Mouse (Mus musculus) cerebellum, postnatal 25 days (tissue): ENCODE results near the gene Atxn7l3b.
"Not testable (repeated sequence)": the region's sequence is repeated elsewhere in the genome, so short reads cannot be mapped to it uniquely, and the experiment has no call there.

ENCODE experiments used
- DNase-seq, 2 experiments: peaks; one replicate each; pipeline ENCODE4 v3.0.0; 2021; ENCODE audit warnings: mixed read lengths in 2 of 2

The Atxn7l3b gene

DNA sequence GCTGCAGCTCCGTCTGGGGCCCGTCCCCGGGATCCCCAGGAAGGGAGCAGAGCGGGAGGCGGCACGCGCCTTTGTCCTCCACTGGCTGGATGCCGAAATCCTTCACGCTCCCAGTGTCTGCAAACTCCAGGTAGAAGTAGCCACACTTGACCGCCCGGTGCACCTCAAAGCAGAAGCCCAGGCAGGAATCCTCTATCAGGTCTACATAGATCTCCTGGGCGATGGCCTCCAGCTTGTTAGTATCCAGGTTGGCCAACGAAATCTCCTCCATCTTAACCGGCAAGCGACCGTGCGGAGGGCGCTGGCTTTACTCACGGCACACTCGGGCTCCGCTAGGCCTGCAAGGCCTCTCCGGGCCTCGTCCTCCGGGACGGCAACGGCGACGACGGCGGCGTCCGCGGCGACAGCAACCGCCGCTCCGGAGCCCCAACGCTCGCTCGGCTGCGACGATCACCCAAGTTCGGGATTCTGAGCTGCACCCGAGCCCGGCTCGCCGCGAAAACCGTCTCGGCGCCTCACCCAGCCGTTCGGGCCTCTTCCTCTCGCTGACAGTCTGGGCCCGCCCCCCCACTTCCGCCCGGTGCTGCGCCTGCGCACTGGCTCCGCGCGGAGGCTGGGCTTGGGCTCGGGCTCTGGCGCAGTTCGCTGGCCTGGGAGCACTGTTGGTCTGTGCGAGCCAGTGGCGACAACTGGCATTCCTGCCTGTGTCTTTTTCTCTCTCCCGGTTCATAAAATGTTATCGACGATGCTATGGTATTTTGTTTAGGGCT lies at the start of gene Atxn7l3b:
Atxn7l3b (minus strand) TSS at position 550 of the 770 bp plus-strand sequence.
- DNase-seq = peak; percentile 98 to 99

GRCm38 (mm10) chr10:112977586-112977985 lies 48.8 kb upstream of the Atxn7l3b start:
- no peak for DNase-seq

GRCm38 (mm10) chr10:112973286-112974026 lies 44.7 kb upstream of the Atxn7l3b start:
- DNase-seq = no peak

GRCm38 (mm10) chr10:112970002-112970589 lies 41.3 kb upstream of the Atxn7l3b start:
- DNase-seq = no peak

GRCm38 (mm10) chr10:112967578-112967977 lies 38.8 kb upstream of the Atxn7l3b start:
- no peak for DNase-seq

GRCm38 (mm10) chr10:112962216-112962615 lies 33.4 kb upstream of the Atxn7l3b start:
- DNase-seq = not testable (repeated sequence)

GRCm38 (mm10) chr10:112954140-112954539 lies 25.3 kb upstream of the Atxn7l3b start:
- no peak for DNase-seq

GRCm38 (mm10) chr10:112948453-112948852 lies 19.7 kb upstream of the Atxn7l3b start:
- no peak for DNase-seq

GRCm38 (mm10) chr10:112929222-112929615 lies 418 bp upstream of the Atxn7l3b start:
- DNase-seq = no peak

DNA sequence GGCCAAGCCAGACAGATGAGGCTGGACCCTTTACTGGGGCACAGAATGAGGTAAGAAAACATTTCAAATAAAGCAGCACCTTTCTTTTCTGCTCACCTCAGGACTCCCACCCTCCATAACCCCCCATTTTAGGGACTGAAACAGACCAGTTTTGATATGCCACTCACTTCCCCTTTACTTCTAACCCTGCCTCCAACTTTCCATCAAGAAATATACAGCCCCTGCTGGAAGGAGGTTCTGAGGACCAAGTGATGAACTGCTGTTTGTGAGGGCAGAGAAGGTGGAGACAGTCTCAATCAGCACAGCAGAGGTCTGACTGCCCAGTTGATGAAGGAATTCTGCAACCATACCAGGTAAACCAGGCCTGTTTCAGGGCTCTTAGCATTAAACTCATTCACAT lies 1.8 kb downstream of the Atxn7l3b start:
- DNase-seq = no peak

DNA sequence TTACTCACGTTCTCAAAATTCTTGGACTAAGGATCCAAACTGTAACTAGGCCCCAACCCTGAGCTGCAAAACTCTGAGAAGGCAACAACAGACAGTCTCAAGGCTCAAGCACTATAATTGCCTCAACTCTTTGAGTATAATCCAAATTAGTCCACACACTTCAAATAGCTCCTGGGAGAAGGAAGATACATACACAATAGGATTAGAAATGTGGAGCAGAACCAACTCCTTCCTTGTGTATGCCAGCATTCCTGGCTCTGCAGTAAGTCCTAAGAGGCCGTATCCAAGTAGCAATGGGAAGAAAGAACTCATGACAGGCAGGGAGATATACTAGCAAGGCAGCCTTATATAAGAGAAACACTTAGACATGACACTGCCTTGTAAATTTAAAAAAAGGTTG lies 2.5 kb downstream of the Atxn7l3b start:
- no peak for DNase-seq

- DNase-seq = no peak
These were observed 12.1 kb downstream of the Atxn7l3b start for GRCm38 (mm10) chr10:112916575-112917190.

DNA sequence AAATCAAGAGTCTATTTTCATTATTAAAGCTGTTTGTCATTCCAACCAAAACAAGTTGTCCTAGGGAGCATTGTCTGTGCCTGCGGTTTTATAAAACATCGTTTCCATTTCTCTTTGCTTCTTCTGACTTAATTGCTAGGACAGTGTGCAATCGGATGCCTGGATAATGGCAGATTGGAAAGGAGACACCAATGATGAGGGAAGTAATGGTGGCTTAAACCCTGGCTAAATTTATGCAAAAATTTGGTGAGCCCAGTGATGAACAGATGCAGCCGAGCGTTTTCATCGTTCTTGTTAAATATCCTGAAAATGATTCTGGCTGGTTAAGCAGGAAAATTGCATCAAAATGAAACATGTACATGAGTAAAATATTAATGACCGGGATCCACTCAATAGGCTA lies 28.6 kb downstream of the Atxn7l3b start:
- DNase-seq = no peak

DNA sequence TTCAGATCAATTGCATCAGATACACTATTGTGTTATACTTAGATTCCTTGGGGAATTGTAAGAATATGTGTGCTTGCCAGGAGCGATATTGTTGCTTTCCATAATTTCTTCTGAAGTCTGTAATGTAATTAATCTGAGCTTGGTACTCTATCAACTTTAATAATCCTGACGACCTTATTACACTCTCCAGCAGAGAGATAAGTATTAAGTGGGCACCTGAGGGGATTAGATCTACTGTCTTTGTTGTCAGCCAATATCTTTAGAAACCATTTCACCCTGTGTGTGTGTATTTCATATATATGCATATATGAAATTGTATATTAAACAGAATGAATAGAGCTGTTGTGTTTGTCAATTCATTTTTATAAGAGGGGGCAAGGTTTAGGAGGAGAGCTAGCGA lies 29.0 kb downstream of the Atxn7l3b start:
- DNase-seq = no peak

GRCm38 (mm10) chr10:112896636-112897035 lies 32.2 kb downstream of the Atxn7l3b start:
- no peak for DNase-seq

DNA sequence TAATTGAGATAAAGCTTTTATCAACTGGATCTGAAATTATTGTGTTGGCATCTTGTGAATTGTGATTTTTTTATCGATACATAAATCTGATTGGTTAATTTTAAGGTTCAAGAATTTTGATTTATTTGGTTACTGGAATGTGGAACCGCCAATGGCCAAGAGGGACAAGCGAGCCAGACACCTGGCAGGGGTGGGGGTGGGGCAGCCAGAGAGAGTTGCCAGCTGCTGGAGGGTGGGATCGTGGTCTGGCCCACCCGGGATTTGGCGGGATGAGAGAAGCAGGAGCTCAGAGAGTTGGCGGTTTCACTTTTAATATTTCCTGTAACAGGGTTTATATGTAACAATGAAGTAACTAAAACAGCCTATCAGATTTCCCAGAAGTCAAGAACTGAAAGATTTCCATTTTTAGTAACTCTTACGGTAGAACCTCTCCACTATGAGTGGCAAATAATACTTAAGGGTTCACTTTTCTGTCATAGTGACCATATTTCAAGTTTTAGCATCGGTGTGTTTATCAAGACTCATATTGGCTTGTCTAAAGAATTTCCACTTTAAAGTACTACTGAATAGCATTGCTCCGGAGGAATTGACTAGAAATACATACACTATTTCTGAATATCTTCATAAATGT lies 35.1 kb downstream of the Atxn7l3b start:
- DNase-seq = no peak

DNA sequence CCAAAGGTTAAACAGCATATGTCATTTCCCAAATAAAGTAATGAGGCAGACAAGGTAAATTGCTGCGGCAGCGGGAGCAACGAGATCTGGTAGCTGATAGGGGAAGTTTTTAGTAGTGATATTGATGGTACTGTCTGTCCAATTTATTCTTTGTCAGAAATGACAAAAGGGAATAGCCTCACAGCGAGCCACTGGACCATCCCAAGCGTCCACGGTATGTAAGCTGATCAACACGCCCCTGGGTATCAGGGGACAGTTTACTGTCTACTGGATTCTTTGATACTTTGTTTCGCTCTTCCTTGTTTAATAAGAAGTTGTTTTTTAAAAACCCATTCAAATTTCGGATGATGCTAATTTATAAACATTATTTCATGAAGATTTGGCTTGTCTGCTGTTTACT lies 44.7 kb downstream of the Atxn7l3b start:
- no peak for DNase-seq

DNA sequence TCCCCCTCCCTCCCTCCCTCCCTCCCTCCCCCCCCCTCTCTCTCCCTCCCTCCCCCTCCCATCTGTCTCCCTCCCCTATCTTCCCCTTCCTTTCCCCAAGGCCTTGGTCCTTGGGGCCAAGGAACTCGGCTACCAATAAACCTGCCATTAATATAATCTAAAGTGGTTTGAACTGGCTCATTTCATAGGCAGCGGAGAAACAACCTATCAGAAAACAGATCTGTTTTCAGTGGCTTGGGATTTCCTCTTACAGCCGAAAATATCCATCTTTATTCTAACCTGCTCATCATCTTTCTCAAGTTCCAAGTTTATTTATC lies 45.2 kb downstream of the Atxn7l3b start:
- DNase-seq = no peak

GRCm38 (mm10) chr10:112882789-112883687 lies 45.8 kb downstream of the Atxn7l3b start:
- peak in 1 of 2 experiments; percentile 17 for DNase-seq

DNA sequence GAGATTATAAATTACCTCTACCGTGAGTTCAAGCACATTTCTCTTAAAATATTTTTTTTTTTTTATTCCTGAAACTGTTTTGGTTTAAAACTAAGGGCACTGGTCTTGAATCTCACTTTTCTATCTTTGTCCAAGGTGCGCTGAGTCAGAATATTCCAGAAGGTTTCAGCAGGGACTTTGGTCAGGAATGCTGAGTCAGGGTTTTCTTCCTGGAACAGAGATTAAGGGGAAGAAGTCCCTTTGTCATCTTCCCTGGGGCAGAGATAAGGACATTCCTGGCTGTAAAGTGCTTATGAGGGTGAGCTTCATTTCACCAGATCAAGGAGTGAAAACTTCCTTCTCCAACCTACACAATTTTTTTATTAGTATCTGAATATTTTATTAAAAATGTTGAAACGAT lies 46.7 kb downstream of the Atxn7l3b start:
- DNase-seq = no peak

DNA sequence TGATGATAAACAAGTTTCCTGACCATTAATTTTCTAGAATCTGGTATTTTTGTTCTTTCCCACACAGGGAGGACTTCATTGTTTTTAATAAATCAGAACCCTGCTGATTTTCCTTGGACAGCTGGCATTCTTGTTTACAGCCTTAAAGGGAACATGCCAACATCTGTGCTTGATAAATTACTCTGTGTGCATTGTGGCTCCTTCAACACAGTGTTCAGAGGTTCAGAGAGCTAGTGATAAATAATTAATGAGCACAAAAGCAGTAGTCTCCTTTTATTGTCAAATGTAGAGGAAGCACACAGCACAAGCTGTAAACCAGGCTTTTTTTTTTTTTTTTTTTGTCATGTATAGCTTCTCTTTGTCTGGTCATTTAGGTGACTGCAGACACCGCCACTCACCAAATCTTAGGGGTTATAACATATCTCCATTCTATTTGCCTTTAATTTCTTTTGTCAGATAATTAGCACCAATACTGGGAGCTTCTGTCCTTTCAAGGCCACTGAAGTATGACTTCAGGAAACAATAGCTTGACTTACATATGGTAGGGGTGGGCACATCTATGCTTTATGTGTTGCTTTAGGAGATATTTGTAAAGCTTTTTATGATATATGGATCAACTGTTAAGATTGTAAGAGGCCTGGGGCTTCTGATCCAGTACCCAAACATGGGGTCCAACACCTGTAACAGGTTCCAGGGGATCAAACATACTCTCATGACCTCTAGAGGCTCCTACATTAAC lies 52.0 kb downstream of the Atxn7l3b start:
- no peak for DNase-seq
